Mouse (Mus musculus) intestine, embryonic 15.5 days (tissue): ENCODE measurements around the gene Ripply2. TPM values are rescaled to one million over a fixed set of nuclear protein-coding genes. Genes with fewer than 3 reads are reported as not detected.

Experiments used
- ATAC-seq: fragments of 200-750 bp; cut with Nextera tagmentation; 2 replicates; pipeline ENCODE4 v1.8.0; 2017; ENCODE audit warnings: moderate TSS enrichment, moderate library complexity
- H3K27ac ChIP-seq: fragments of 300-500 bp; sonication (generic); 2 replicates; pipeline ENCODE4 v1.5.1; 2015; ENCODE audit warnings: mild to moderate bottlenecking, inconsistent platforms
- H3K27me3 ChIP-seq: fragments of 300-500 bp; sonication (generic); replicated peaks from 2 replicates; pipeline ENCODE4 v1.6.1; 2015; ENCODE audit warnings: inconsistent platforms
- H3K36me3 ChIP-seq: fragments of 300-500 bp; sonication (generic); 2 replicates; pipeline ENCODE4 v1.6.1; 2015; ENCODE audit warnings: inconsistent platforms
- H3K4me1 ChIP-seq: fragments of 300-500 bp; sonication (generic); replicated peaks from 2 replicates; pipeline ENCODE4 v1.6.1; 2015; ENCODE audit warnings: inconsistent platforms
- H3K4me2 ChIP-seq: fragments of 300-500 bp; sonication (generic); replicated peaks from 2 replicates; pipeline ENCODE4 v1.6.1; 2015; ENCODE audit warnings: mild to moderate bottlenecking, inconsistent platforms
- H3K4me3 ChIP-seq: fragments of 300-500 bp; sonication (generic); replicated peaks from 2 replicates; pipeline ENCODE4 v1.5.1; 2015; ENCODE audit warnings: inconsistent platforms
- H3K9ac ChIP-seq: fragments of 300-500 bp; sonication (generic); 2 replicates; pipeline ENCODE4 v1.6.1; 2015; ENCODE audit warnings: inconsistent platforms
- H3K9me3 ChIP-seq: fragments of 300-500 bp; sonication (generic); 2 replicates; pipeline ENCODE4 v1.6.1; 2016; ENCODE audit warnings: inconsistent platforms
- WGBS: fragments of 180-500 bp; shearing (Covaris S2); methylation state at CpG from one replicate; pipeline ENCODE4 v1.1.7; 2015; 5-methylcytosine and 5-hydroxymethylcytosine counted together
- polyA plus RNA-seq: library from polyadenylated mRNA; unstranded; fragments of >200 nt; fragmentation: Nextera tagmentation; extraction: Ambion mirVana; gene quantifications from 2 replicates; pipeline ENCODE4 v1.2.1, GENCODE M21; 2015

Ripply2 gene
- polyA plus RNA-seq, 1 experiment from 2014 or later = 0.35 TPM

- Histone ChIP-seq H3K9ac (no peak overlapping the region), H3K4me2 (no peak overlapping the region), H3K36me3 (no peaks in the 10 kb centered on the region), H3K4me3 (no peak overlapping the region), H3K27ac (no peak overlapping the region), H3K4me1 (no peaks in the 10 kb centered on the region), H3K9me3 (no peaks in the 10 kb centered on the region), H3K27me3 (no peaks in the 10 kb centered on the region)
- ATAC-seq = no peak
- 61% methylated on average over 8 of the region's 8 CpGs for WGBS
Observed at GRCm38 (mm10) chr9:86991758-86992157, 23.6 kb upstream of the Ripply2 start.

- Histone ChIP-seq H3K9me3 (no peaks in the 10 kb centered on the region), H3K9ac (no peak overlapping the region), H3K27ac (no peak overlapping the region), H3K36me3 (no peaks in the 10 kb centered on the region), H3K4me1 (no peaks in the 10 kb centered on the region), H3K4me3 (no peak overlapping the region), H3K4me2 (no peak overlapping the region), H3K27me3 (no peaks in the 10 kb centered on the region)
- WGBS = 54% methylated on average over 3 of the region's 3 CpGs
- ATAC-seq = no peak
Observed at GRCm38 (mm10) chr9:86997046-86997691, 18.2 kb upstream of the Ripply2 start.

- no peak for ATAC-seq
- H3K4me2 ChIP-seq = no peak overlapping the region
- H3K4me1 ChIP-seq = no peaks in the 10 kb centered on the region
- no peaks in the 10 kb centered on the region for H3K27me3 ChIP-seq
- WGBS = 69% methylated on average over 2 of the region's 2 CpGs
- H3K9ac ChIP-seq = no peak overlapping the region
- no peaks in the 10 kb centered on the region for H3K36me3 ChIP-seq
- no peaks in the 10 kb centered on the region for H3K9me3 ChIP-seq
- no peak overlapping the region for H3K27ac ChIP-seq
- H3K4me3 ChIP-seq = no peak overlapping the region
Observed at GRCm38 (mm10) chr9:86999956-87000582, 15.3 kb upstream of the Ripply2 start.

- H3K4me1 ChIP-seq = no peaks in the 10 kb centered on the region
- H3K27me3 ChIP-seq = no peaks in the 10 kb centered on the region
- H3K9ac ChIP-seq = no peak overlapping the region
- no peaks in the 10 kb centered on the region for H3K36me3 ChIP-seq
- no peak overlapping the region for H3K4me3 ChIP-seq
- 69% methylated on average over 6 of the region's 6 CpGs for WGBS
- H3K9me3 ChIP-seq = no peaks in the 10 kb centered on the region
- no peak overlapping the region for H3K4me2 ChIP-seq
- H3K27ac ChIP-seq = no peak overlapping the region
- ATAC-seq = 0 out of 2 replicates have a peak, but pooled peaks have one; percentile 6
Observed at GRCm38 (mm10) chr9:87004701-87005434, 10.5 kb upstream of the Ripply2 start.

GRCm38 (mm10) chr9:87005435-87005779, 9.9 kb upstream of the Ripply2 start:
- H3K4me3 ChIP-seq = no peak overlapping the region
- H3K27ac ChIP-seq = no peak overlapping the region
- no peaks in the 10 kb centered on the region for H3K36me3 ChIP-seq
- no peak for ATAC-seq
- H3K4me1 ChIP-seq = no peaks in the 10 kb centered on the region
- WGBS = 52% methylated on average over 5 of the region's 5 CpGs
- no peaks in the 10 kb centered on the region for H3K27me3 ChIP-seq
- no peak overlapping the region for H3K9ac ChIP-seq
- H3K9me3 ChIP-seq = no peaks in the 10 kb centered on the region
- H3K4me2 ChIP-seq = no peak overlapping the region

- Histone ChIP-seq H3K4me2 (no peak overlapping the region), H3K36me3 (no peaks in the 10 kb centered on the region), H3K27ac (no peak overlapping the region), H3K9ac (no peak overlapping the region), H3K27me3 (no peaks in the 10 kb centered on the region), H3K9me3 (no peaks in the 10 kb centered on the region), H3K4me1 (no peaks in the 10 kb centered on the region), H3K4me3 (no peak overlapping the region)
- ATAC-seq = no peak
- 53% methylated on average over 6 of the region's 6 CpGs for WGBS
Observed at GRCm38 (mm10) chr9:87008507-87008906, 6.8 kb upstream of the Ripply2 start.

GRCm38 (mm10) chr9:87008919-87009318, 6.4 kb upstream of the Ripply2 start:
- H3K9ac ChIP-seq = no peak overlapping the region
- H3K27ac ChIP-seq = no peak overlapping the region
- no peak overlapping the region for H3K4me2 ChIP-seq
- H3K36me3 ChIP-seq = no peaks in the 10 kb centered on the region
- no peaks in the 10 kb centered on the region for H3K9me3 ChIP-seq
- no peak overlapping the region for H3K4me3 ChIP-seq
- H3K4me1 ChIP-seq = no peaks in the 10 kb centered on the region
- ATAC-seq = no peak
- peaks cover under 1% of the 10 kb centered on the region for H3K27me3 ChIP-seq
- WGBS = 91% methylated on average over 1 of the region's 1 CpGs

GRCm38 (mm10) chr9:87015938-87016294, 579 bp downstream of the Ripply2 start:
- 4% methylated on average over 10 of the region's 10 CpGs for WGBS
- Histone ChIP-seq H3K9ac (0 out of 2 replicates have a peak overlapping the region, but pooled peaks have one; percentile 23), H3K27ac (no peak overlapping the region), H3K27me3 (peaks cover 27% of the 10 kb centered on the region), H3K36me3 (no peaks in the 10 kb centered on the region), H3K9me3 (no peaks in the 10 kb centered on the region), H3K4me2 (peak overlapping the region; percentile 82), H3K4me1 (peaks cover 8% of the 10 kb centered on the region; the same call in 1 of the 2 replicates), H3K4me3 (peak overlapping the region; percentile 42)
- 0 out of 2 replicates have a peak, but pooled peaks have one; percentile 3 for ATAC-seq

GRCm38 (mm10) chr9:87021778-87022523, 6.6 kb downstream of the Ripply2 start, which contains the start of gene Cyb5r4:
Gene Cyb5r4 (plus strand): TSS chr9:87022014.
- no peaks in the 10 kb centered on the region for H3K9me3 ChIP-seq
- peak; percentile 100 for ATAC-seq
- H3K27ac ChIP-seq = peak within 1 kb of the TSS; percentile 76
- H3K9ac ChIP-seq = peak within 1 kb of the TSS; percentile 83
- 0 out of 2 replicates have a peak, but pooled peaks cover 4% of the 10 kb centered on the region for H3K4me1 ChIP-seq
- under 1% methylated on average over 52 of the region's 52 CpGs for WGBS
- no peaks in the 10 kb centered on the region for H3K36me3 ChIP-seq
- H3K4me2 ChIP-seq = peak within 1 kb of the TSS; percentile 69
- 0 out of 2 replicates have a peak, but pooled peaks cover 5% of the 10 kb centered on the region for H3K27me3 ChIP-seq
- peak within 1 kb of the TSS; percentile 90 for H3K4me3 ChIP-seq

- 75% methylated on average over 6 of the region's 6 CpGs for WGBS
Observed at GRCm38 (mm10) chr9:87025764-87026163, 10.4 kb downstream of the Ripply2 start.

GRCm38 (mm10) chr9:87027423-87028084, 12.2 kb downstream of the Ripply2 start:
- ATAC-seq = no peak; the same call in 1 of the 2 replicates
- H3K4me2 ChIP-seq = no peak overlapping the region
- no peaks in the 10 kb centered on the region for H3K9me3 ChIP-seq
- H3K36me3 ChIP-seq = no peaks in the 10 kb centered on the region
- no peak overlapping the region for H3K27ac ChIP-seq
- H3K27me3 ChIP-seq = no peaks in the 10 kb centered on the region
- H3K4me1 ChIP-seq = 0 out of 2 replicates have a peak, but pooled peaks cover 4% of the 10 kb centered on the region
- 45% methylated on average over 8 of the region's 8 CpGs for WGBS
- no peak overlapping the region for H3K4me3 ChIP-seq
- H3K9ac ChIP-seq = no peak overlapping the region

More at GRCm38 (mm10) chr9:87025764-87026163, 10.4 kb downstream of the Ripply2 start:
- Histone ChIP-seq H3K36me3 (no peaks in the 10 kb centered on the region), H3K4me3 (no peak overlapping the region), H3K4me1 (0 out of 2 replicates have a peak, but pooled peaks cover 4% of the 10 kb centered on the region), H3K27ac (no peak overlapping the region), H3K4me2 (no peak overlapping the region), H3K9me3 (no peaks in the 10 kb centered on the region), H3K9ac (no peak overlapping the region), H3K27me3 (no peaks in the 10 kb centered on the region)
- no peak for ATAC-seq
